Mouse (Mus musculus) heart, postnatal 0 days (tissue): ENCODE results near the gene Dip2a. TPM values are rescaled to one million over a fixed set of nuclear protein-coding genes. Genes with fewer than 3 reads are reported as not detected.

Source experiments
- ATAC-seq: fragments of 200-750 bp; cut with Nextera tagmentation; 2 replicates; pipeline ENCODE4 v1.8.0; 2017; ENCODE audit warnings: low read depth, moderate number of reproducible peaks, moderate library complexity; ENCODE audit not compliant: insufficient read depth
- DNase-seq: peaks from one replicate; pipeline ENCODE4 v3.0.0-alpha.2; 2016; ENCODE audit warnings: low spot score
- H3K27ac ChIP-seq: fragments of 300-500 bp; sonication (generic); 2 replicates; pipeline ENCODE4 v1.5.1; 2014; ENCODE audit warnings: low read depth, mild to moderate bottlenecking
- H3K27me3 ChIP-seq: fragments of 300-500 bp; sonication (generic); 2 replicates; pipeline ENCODE4 v1.6.1; 2014; ENCODE audit warnings: low read length, mixed read lengths; ENCODE audit not compliant: control insufficient read depth, insufficient read depth
- H3K36me3 ChIP-seq: fragments of 300-500 bp; sonication (generic); replicated peaks from 2 replicates; pipeline ENCODE4 v1.6.1; 2014; ENCODE audit warnings: low read length, mixed read lengths; ENCODE audit not compliant: control insufficient read depth, insufficient read depth
- H3K4me1 ChIP-seq: fragments of 300-500 bp; sonication (generic); 2 replicates; pipeline ENCODE4 v1.6.1; 2014; ENCODE audit warnings: antibody characterized with exemption; ENCODE audit not compliant: control insufficient read depth, insufficient read depth
- H3K4me2 ChIP-seq: fragments of 300-500 bp; sonication (generic); 2 replicates; pipeline ENCODE4 v1.6.1; 2014; ENCODE audit warnings: low read depth, mild to moderate bottlenecking, low read length, moderate library complexity
- H3K4me3 ChIP-seq: fragments of 300-500 bp; sonication (generic); 2 replicates; pipeline ENCODE4 v1.5.1; 2014; ENCODE audit warnings: low read depth, low read length
- H3K9ac ChIP-seq: fragments of 300-500 bp; sonication (generic); replicated peaks from 2 replicates; pipeline ENCODE4 v1.6.1; 2014; ENCODE audit warnings: low read depth, low read length, mixed read lengths
- H3K9me3 ChIP-seq: fragments of 300-500 bp; sonication (generic); replicated peaks from 2 replicates; pipeline ENCODE4 v1.6.1; 2016; ENCODE audit warnings: low read length; ENCODE audit not compliant: control insufficient read depth
- CTCF ChIP-seq: IDR thresholded peaks from 2 replicates; pipeline ENCODE4 v1.5.1; 2016; ENCODE audit warnings: antibody characterized with exemption, control low read depth, low read depth
- EP300 ChIP-seq: IDR thresholded peaks from 2 replicates; pipeline ENCODE4 v1.6.1; 2016; ENCODE audit warnings: antibody characterized with exemption, low read depth
- WGBS: fragments of 180-500 bp; shearing (Covaris S2); extraction: QIAGEN DNeasy Blood & Tissue Kit; methylation state at CpG from one replicate; pipeline ENCODE4 v1.1.7; 2014; 5-methylcytosine and 5-hydroxymethylcytosine counted together
- polyA plus RNA-seq: library from polyadenylated mRNA; unstranded; fragments of >200 nt; fragmentation: Nextera tagmentation; extraction: Ambion mirVana; gene quantifications from 2 replicates; pipeline ENCODE4 v1.2.1, GENCODE M21; 2015
- total RNA-seq: library from RNA; depleted of rRNA; stranded (reverse); fragments of >200 nt; gene quantifications from 2 replicates; pipeline ENCODE4 v1.2.3, GENCODE M21; 2014; ENCODE audit warnings: low replicate concordance; rRNA removed

Gene Dip2a
- total RNA-seq (23.8 and 47.4 TPM in 2 replicates), polyA plus RNA-seq (4.3 and 5.7 TPM in 2 replicates)

GRCm38 (mm10) chr10:76344711-76345539, at the start of gene Dip2a:
TSS of gene Dip2a (minus strand) at chr10:76345291.
- H3K27me3 ChIP-seq, result no peaks in the 10 kb centered on the region
- DNase-seq (peak; percentile 90), ATAC-seq (peak; percentile 95)
- peaks cover 9% of the 10 kb centered on the region; the same call in 1 of the 2 replicates for H3K36me3 ChIP-seq
- TF ChIP-seq EP300 (no peak), CTCF (no peak)
- no peaks in the 10 kb centered on the region for H3K9me3 ChIP-seq
- peak within 1 kb of the TSS; percentile 92 for H3K27ac ChIP-seq
- peak within 1 kb of the TSS; percentile 97 for H3K4me3 ChIP-seq
- WGBS, result 2% methylated on average over 64 of the region's 94 CpGs
- peak within 1 kb of the TSS; percentile 92 for H3K9ac ChIP-seq
- peak within 1 kb of the TSS; percentile 85 for H3K4me2 ChIP-seq
- H3K4me1 ChIP-seq, result peaks cover 15% of the 10 kb centered on the region

DNA sequence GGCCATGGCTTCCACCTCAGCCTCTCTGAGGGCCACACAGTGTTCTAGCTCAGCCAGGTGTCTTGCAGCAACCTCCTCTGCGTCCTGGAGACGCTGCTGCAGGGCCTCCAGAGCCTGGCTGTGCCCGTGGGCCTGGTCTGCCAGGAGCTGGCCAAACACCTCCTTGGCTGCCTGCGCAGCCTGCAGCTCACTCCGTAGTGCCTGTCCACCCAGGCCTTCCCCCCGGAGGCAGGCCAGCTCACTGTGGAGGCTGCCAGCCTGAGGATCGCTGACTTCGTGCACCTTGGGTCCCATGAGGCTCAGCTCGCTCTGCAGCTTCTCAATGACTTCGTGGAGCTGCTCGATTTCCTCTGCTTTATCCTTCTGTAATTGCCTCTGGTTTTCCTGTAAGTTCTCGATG, 47.5 kb upstream of the Dip2a start:
- TF ChIP-seq EP300, result no peak
- no peak for TF ChIP-seq CTCF
- 92% methylated on average over 12 of the region's 12 CpGs for WGBS
- peaks cover 68% of the 10 kb centered on the region for H3K36me3 ChIP-seq
- DNase-seq, result no peak
- H3K9me3 ChIP-seq, result no peaks in the 10 kb centered on the region
- no peaks in the 10 kb centered on the region for H3K4me1 ChIP-seq
- no peak overlapping the region for H3K9ac ChIP-seq
- H3K27me3 ChIP-seq, result no peaks in the 10 kb centered on the region
- ATAC-seq, result no peak
- H3K4me3 ChIP-seq, result no peak overlapping the region
- no peak overlapping the region for H3K27ac ChIP-seq
- no peak overlapping the region for H3K4me2 ChIP-seq

DNA sequence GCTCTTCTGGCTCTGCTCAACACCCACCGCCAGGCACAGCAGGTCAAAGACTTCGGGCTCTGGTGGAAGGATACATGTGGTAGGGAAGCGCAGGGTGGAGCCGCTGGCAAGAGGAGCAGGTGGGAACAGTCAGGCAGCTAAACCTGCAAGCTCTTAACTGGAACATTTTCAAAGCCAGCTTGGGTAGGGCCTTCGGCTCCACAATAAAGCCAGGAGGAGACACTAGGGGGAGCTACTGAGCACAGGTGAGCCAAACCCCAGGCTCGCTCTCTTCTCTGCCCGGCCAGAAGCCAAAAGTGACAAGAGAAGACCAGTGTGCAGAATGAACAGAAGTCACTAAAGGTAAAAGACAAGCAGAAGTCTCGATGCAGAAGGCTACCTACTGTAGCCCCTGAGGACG, 46.7 kb upstream of the Dip2a start:
- no peak overlapping the region for H3K27ac ChIP-seq
- H3K36me3 ChIP-seq, result peaks cover 65% of the 10 kb centered on the region
- no peaks in the 10 kb centered on the region for H3K4me1 ChIP-seq
- DNase-seq, result no peak
- H3K4me3 ChIP-seq, result no peak overlapping the region
- no peak for ATAC-seq
- no peaks in the 10 kb centered on the region for H3K9me3 ChIP-seq
- TF ChIP-seq EP300 (no peak), CTCF (peak; percentile 36; the same call in 1 of the 2 replicates)
- 93% methylated on average over 9 of the region's 9 CpGs for WGBS
- H3K9ac ChIP-seq, result no peak overlapping the region
- no peaks in the 10 kb centered on the region for H3K27me3 ChIP-seq
- H3K4me2 ChIP-seq, result no peak overlapping the region

DNA sequence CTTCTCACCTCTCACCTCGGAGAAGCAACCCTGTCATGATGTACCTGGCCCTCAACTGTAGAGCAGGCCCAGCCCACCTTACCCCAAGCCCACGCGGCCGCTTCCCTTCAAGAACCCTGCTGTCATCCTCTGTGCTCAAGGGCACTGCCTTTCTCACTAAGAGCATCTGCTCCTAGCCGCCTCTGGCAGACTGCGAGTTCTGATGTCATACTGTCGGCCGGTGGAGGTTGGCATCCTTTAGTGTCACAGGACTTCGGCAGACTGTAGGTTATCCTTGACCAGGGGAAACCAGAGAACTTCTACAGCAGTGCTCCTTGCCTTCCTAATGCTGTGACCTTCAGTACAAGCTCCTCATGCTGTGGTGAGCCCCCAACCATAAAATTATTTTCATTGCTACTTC, 46.1 kb upstream of the Dip2a start:
- ATAC-seq (no peak), DNase-seq (no peak)
- no peak overlapping the region for H3K4me3 ChIP-seq
- H3K36me3 ChIP-seq, result peaks cover 66% of the 10 kb centered on the region
- TF ChIP-seq EP300 (no peak), CTCF (no peak)
- no peak overlapping the region for H3K27ac ChIP-seq
- no peak overlapping the region for H3K9ac ChIP-seq
- H3K4me1 ChIP-seq, result no peaks in the 10 kb centered on the region
- no peak overlapping the region for H3K4me2 ChIP-seq
- no peaks in the 10 kb centered on the region for H3K9me3 ChIP-seq
- no peaks in the 10 kb centered on the region for H3K27me3 ChIP-seq
- WGBS, result 88% methylated on average over 9 of the region's 9 CpGs

- Histone ChIP-seq H3K9ac (no peak overlapping the region), H3K36me3 (peaks cover 89% of the 10 kb centered on the region), H3K4me3 (no peak overlapping the region), H3K4me1 (no peaks in the 10 kb centered on the region), H3K27me3 (no peaks in the 10 kb centered on the region), H3K4me2 (no peak overlapping the region), H3K9me3 (no peaks in the 10 kb centered on the region), H3K27ac (no peak overlapping the region)
- 92% methylated on average over 18 of the region's 18 CpGs for WGBS
- DNase-seq (no peak), ATAC-seq (no peak)
- TF ChIP-seq EP300 (no peak), CTCF (no peak)
Observed at GRCm38 (mm10) chr10:76374981-76375380, 29.9 kb upstream of the Dip2a start.
